Mouse (Mus musculus) small intestine, adult 2 months (tissue): Measurements from ENCODE around the gene Nampt.

Experiments used
- CTCF ChIP-seq: fragments of 200-500 bp; IDR thresholded peaks from 2 replicates; pipeline ENCODE4 v1.5.1; 2012; ENCODE audit warnings: low read depth, mild to moderate bottlenecking, control low read depth, inconsistent platforms, low read length, moderate library complexity, mixed read lengths; ENCODE audit not compliant: insufficient replicate concordance, insufficient read length; ENCODE audit errors: extremely low read depth
- POLR2A ChIP-seq: fragments of 200-500 bp; IDR thresholded peaks from 2 replicates; pipeline ENCODE4 v1.6.1; 2012; ENCODE audit warnings: low read depth, mild to moderate bottlenecking, control low read depth, inconsistent platforms, low read length, moderate library complexity

DNA sequence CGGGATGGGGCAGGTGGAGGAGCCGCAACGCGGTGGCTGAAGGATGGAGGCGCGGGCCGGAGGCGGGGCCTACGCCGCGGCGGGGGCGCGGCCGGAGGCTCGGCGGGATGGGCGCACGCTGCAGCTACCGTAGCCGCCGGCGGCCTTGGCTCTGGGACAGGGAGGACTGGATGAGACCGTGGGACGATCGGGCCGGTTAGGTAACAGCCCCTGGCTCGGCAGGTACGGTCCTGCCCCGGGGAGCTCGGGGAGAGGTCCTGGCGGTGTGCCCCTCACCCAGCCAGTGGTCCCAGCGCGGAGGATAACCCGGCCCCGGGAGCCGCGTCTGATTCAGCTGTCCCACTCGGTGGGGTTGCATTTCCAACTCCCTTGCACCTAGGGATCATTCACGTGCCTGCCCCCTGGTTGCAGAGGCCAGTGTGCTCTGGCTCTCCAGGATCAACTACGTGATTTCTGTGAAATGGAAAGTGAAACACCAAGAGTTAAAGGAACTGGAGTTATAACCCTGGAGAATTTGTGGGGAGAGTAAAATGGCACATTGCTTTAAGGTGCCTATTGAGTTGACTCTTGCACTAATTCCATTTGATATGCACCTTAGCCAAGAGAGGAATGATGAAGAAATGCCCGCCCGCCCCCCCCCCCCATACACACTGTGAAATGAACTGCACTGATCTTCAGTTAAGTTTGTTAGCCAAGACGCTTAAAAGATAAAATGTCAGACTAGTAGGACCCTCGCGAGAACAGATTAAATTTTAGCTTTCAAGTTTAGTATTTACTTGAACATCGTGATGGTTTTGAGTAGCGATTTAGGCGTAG lies 1.6 kb downstream of the Nampt start:
- 0 out of 2 replicates have a peak, but pooled peaks have one; percentile 6 for TF ChIP-seq CTCF
- TF ChIP-seq POLR2A: peak; percentile 21; the same call in 1 of the 2 replicates
